Mouse (Mus musculus) NIH3T3 (cell line): Measurements from ENCODE around the gene Ggcx.

Experiments used
- DNase-seq: peaks from one replicate; pipeline ENCODE4 v3.0.0-alpha.2; 2012; ENCODE audit warnings: low read depth

Ggcx gene

DNA sequence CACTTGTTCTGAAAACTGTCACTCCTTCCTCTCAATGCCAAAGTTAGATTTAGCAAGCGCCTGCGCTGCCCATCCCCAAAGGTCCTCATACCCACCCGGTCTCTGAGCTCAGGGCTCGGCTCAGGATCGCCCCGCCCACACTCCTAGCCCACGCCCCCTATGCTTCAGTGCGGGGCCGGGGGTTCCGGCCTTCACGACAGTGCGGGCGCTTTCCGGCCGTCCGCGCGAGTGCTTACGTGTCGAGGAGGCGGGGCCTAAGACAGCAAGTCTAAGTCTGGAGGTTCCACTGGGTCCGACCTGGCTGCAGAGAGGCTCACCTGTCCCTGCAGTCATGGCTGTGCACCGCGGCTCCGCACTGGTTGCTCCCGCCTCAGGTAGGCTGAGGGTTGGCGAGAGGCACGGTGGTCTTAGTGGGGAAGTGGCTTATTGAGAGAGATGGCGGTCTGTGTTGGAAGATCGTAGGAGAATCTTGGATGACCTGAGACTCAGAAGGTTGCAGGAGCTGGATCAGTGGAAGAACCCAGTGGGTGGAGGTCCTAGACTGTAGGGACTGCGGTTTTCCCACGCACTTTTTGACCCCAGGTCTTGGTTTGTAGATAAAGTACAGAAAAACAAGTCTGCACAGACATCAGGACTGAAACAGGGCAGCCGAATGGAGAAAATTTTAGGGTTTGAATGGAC lies at the start of gene Ggcx:
Ggcx (plus strand) TSS at position 233 of the 681 bp plus-strand sequence.
- peak; percentile 98 for DNase-seq

DNA sequence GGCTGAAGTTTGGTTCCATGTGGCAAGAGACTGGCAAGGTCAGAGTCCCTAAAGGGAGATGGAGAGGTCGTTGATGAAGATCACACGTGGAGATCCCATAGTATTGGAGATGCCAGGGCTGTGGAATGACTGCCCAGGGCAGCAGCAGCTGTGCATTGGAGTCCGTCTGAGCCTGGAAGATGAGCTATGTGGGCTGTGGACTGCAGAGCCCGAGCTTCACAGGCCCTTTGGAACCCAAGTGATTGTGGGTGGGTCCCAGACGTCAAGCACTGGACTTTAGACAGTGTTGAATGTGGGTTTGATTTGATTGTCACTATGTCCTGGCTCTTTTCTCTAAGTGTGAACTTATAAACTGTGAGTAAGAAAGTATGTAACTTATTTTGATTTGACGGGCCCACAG lies 49.1 kb upstream of the Ggcx start:
- DNase-seq, result no peak

GRCm38 (mm10) chr6:72366304-72366703 lies 47.8 kb upstream of the Ggcx start:
- no peak for DNase-seq

DNA sequence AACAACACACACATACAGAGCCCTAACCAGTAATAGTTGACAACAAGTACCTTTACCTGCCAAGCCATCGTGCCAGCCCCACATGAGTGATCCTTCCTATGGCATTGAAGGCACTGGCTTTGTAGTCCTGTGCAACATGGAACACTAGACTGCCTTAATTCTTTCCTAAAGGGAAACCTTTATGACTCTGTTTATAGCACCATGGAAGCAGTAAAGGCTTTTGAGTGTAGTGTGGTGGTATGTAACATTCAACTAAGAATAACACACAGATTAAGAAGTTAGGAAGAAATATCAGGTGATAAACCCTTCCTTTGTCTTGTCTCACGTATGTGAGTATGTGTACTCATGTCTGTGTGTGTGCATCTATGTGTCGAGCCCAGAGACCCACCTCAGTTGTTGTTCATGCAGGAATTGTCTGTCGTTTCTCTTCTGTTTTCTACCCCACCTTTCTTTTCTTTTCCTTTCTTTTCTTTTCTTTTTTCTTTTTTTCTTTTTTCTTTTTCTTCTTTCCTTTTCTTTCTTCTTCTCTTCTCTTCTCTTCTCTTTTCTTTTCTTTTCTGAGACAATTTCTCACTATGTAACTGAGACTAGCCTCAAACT lies 47.2 kb upstream of the Ggcx start, which contains the start of gene Rnf181:
Rnf181 (minus strand) TSS at position 113 of the 600 bp plus-strand sequence.
- DNase-seq, result no peak

- DNase-seq, result no peak
Observed at GRCm38 (mm10) chr6:72367460-72367974, 46.6 kb upstream of the Ggcx start.

- no peak for DNase-seq
Observed at GRCm38 (mm10) chr6:72369557-72369956, 44.6 kb upstream of the Ggcx start.

DNA sequence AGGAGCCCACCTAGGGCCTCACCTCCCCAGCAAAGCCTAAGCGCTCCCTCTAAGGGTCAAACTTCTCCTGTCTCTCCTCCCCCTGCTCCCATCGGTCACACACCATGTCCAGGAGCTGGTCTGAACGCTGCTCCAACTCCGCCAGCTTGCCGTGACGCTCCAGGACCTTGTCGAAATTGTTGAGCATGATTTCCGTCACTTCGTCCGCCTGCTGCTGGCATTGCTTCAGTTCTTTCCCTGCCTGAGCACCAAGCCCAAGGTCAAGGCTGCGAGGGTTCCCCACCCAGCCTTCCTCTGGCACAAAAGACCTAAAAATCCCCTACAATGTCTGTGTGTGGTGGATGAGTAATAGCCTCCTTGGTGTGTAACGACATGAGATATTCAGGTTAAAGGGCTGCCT lies 44.0 kb upstream of the Ggcx start:
- peak; percentile 55 for DNase-seq

GRCm38 (mm10) chr6:72371147-72371546 lies 43.0 kb upstream of the Ggcx start:
- DNase-seq, result peak; percentile 71

- DNase-seq, result peak; percentile 52
Observed at GRCm38 (mm10) chr6:72371571-72371970, 42.5 kb upstream of the Ggcx start.

GRCm38 (mm10) chr6:72373184-72373583 lies 40.9 kb upstream of the Ggcx start:
- DNase-seq, result no peak

DNA sequence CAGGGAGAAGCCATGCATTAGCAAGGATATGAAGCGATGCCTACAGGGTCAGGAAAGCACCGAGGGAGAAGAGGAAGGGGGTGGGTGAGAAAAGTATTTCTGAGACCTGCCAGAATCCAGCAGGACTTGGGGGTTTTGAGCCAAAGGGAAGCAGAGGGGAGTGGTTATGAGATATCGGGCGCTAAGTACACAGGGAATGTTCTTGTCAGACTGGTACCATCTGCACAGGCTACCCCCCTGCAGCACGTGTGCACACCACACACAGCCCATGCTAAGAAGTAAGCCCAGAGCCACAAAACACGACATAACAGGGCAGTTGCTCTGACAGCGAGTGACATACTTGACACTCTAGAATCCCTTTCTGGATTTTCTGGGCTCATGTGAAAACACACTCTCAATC lies 39.9 kb upstream of the Ggcx start:
- DNase-seq, result no peak

DNA sequence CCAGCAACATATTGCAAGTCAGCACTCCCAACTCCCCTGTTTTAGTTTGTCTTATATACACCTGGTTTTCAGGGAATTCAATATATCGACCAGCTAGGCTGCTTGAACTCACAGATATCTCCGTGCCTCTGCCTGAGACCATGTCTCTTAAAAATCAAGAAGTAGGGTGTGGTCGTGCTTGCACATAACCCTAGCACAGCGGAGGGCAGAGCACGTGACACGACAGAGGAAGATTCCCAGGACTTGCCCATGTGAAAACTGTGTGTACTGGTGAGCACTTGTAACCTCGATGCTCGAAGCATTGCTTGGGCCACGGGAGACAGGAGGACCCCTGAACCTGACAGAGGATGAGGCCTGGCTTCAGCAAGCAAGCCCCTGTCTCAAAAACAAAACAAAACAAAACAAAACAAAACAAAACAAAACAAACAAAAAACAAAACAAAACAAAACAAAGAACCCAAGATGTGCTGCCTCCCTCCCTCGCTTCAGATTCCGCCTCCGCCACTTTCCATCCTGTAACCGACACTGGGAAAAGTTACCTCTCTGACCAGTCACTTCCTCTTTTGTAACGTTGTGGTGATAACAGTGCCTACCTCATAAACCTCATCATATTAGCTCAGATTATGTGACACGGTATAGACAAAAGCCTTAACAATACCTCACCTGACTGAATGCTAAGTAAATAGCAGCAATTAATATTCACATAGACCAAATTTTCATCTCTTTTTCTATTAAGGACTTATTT lies 39.1 kb upstream of the Ggcx start:
- DNase-seq, result no peak

GRCm38 (mm10) chr6:72378510-72379234 lies 35.4 kb upstream of the Ggcx start:
- no peak for DNase-seq

DNA sequence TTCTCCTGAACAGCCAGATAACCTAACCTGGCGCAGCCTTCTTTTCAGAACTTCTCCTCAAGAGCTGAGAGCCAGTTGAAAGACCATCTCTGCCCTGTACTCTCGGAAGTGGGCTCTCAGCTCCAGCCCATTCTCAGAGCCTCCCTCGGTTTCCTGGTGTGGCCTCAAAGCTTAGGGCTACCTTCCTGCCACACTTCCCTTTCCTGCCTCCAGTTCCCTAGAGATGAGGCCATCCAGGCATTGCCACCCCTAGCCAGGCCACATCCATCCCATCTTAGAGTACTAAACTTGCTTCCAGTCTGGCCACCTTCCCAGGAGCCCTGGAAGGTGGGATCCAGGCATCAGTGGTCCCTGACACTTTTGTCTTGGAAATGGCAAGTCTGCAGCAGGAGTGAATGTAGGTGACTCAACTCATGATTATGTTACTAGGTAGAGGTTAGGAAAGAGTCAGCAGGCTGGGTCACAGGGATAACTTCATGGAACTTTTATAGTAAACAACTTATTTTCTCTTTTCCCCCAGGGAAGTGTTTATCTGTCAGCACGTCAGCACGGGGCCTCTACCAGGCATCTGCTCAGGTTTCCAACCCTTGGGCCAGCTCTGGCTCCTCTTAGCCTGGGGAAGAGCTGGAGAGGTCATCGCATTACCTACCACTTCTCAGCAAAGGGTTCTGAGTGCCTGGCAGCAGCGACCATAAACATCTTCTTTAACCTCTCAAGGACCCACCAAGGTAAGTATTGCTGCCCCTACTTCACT lies 34.6 kb upstream of the Ggcx start:
- peak; percentile 63 for DNase-seq

DNA sequence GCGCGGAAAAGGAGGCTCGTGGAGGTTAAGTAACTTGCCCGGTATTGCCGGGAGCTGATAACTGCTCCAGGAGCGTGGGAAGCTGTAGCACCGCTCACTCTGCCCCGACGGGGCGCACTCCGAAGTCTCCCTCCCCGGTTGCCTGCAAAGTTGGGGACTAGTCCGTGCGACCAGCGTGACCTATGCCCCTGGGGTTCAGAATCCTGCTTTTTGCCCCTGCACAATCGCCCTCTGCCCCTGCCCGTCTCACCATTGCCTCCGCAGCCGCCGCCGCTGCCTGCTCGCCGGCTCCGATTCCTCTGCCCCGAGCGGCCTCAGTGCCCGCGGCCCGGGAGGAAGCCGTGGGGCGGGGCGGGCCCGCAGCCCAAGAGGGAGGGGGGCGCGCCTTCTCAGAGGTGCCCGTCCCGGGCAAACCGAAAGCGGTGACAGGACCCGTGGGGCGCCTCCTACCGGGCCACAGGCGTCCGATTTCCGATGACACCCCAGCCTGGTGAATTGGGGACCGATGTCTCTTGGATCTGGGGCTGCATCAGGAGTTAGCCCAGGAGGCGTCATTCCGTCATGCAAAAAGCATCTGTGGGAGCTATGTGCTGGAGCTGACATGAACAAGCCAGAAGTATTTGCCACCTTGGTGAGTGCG lies 33.9 kb upstream of the Ggcx start, which contains the start of gene Vamp5:
Vamp5 (minus strand) TSS at position 338 of the 640 bp plus-strand sequence.
- peak; percentile 80 for DNase-seq

DNA sequence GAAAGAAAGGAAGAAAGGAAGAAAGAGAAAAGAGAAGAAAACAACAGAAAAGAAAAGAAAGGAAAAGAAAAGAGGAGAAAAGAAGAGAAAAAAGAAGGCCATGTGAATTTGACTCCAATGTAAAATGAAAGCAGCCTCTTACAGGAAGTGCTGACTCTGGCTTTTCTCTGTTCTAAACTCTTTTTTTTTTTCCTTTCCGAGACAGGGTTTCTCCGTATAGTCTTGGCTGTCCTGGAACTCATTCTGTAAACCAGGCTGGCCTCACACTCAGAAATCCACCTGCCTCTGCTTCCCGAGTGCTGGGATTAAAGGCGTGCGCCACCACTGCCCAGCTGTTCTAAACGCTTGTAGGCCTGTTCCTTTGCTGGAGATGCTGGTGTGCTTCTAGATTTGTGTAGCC lies 31.6 kb upstream of the Ggcx start:
- no peak for DNase-seq

DNA sequence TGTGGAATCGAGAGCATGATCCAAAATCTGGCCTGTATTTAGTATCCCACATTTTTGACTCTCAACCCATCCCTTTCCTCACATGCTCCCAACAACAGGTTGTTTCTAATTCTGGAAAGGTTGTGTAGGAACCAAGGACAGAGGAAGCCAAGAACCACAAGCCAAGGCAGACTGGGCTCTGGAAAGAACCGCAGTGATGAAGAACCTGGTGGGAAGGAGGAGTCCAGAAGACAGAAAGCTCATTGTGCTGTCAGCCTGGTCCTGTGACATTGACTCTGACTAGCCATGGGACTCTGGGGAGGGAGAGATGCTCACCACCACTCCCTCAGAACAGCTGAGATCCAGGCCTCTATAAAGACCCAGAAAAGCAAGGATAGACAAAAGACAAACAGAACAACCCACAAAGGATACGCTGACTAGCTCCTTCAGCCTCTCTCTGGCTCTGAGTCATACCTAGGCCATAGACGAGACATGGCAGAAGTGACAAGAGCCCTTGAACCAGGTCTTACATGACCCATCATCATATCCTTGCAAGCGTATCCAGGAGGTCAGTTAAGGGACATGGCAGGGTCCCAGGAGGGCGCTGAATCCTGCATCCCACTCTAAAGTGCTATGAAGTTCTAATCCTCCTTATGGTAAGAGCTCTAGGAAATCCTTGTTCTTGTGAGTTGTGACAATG lies 30.8 kb upstream of the Ggcx start:
- no peak for DNase-seq

GRCm38 (mm10) chr6:72383952-72384351 lies 30.2 kb upstream of the Ggcx start:
- no peak for DNase-seq

DNA sequence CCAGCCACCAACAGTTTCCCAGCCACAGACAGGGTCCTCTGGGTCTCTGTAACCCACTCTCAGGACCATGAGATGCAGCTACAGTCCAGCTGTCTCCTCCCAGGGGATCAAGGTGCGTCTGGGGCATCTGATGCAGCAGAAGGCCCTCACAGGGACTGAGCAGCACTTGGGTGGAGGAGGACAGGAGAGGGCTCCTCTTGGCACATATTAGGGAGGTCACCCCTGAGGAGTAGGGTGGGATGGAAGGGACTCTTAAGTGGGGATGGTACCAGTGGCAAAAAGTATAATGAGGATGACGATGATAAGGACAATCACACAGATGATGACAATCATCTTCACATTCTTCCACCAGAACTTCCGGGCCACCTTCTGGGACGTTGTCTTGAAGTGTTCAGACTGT lies 28.9 kb upstream of the Ggcx start:
- no peak for DNase-seq

DNA sequence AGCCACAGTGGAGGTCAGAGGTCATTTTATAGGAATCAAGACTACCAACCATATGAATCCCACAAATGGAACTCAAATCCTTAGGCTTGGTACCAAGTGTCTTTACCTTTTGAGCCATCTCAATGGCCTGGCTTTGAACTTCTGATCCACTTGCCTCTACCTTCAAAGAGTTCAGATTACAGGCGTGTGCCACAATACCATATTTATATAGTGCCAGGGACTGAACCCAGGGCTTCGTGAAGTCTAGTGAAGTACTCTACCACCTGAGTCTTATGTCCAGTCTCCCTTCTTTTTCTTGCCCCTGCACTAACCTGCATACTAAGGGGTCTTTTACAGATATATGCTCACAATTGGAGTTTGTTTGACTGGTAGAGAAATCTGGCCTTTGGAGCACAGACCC lies 27.5 kb upstream of the Ggcx start:
- no peak for DNase-seq
